Mouse (Mus musculus) midbrain, embryonic 16.5 days (tissue): Measurements from ENCODE around the gene Ptpn5. TPM values are rescaled to one million over a fixed set of nuclear protein-coding genes. Genes with fewer than 3 reads are reported as not detected.

ENCODE experiments used
- ATAC-seq: fragments of 200-750 bp; cut with Nextera tagmentation; 2 replicates; pipeline ENCODE4 v1.8.0; 2017; ENCODE audit warnings: moderate TSS enrichment
- H3K27ac ChIP-seq: fragments of 300-500 bp; sonication (generic); 2 replicates; pipeline ENCODE4 v1.5.1; 2014; ENCODE audit warnings: mild to moderate bottlenecking, low read length, mixed read lengths
- H3K27me3 ChIP-seq: fragments of 300-500 bp; sonication (generic); 2 replicates; pipeline ENCODE4 v1.6.1; 2014; ENCODE audit warnings: low read depth, low read length, mixed read lengths; ENCODE audit not compliant: control insufficient read depth, insufficient read depth
- H3K36me3 ChIP-seq: fragments of 300-500 bp; sonication (generic); 2 replicates; pipeline ENCODE4 v1.6.1; 2014; ENCODE audit warnings: mild to moderate bottlenecking, low read length, moderate library complexity, mixed read lengths; ENCODE audit not compliant: control insufficient read depth, insufficient read depth
- H3K4me1 ChIP-seq: fragments of 300-500 bp; sonication (generic); 2 replicates; pipeline ENCODE4 v1.6.1; 2014; ENCODE audit warnings: mild to moderate bottlenecking, low read length, mixed read lengths; ENCODE audit not compliant: control insufficient read depth, insufficient read depth
- H3K4me2 ChIP-seq: fragments of 300-500 bp; sonication (generic); 2 replicates; pipeline ENCODE4 v1.6.1; 2014; ENCODE audit warnings: mild to moderate bottlenecking, low read length, mixed read lengths
- H3K4me3 ChIP-seq: fragments of 300-500 bp; sonication (generic); 2 replicates; pipeline ENCODE4 v1.5.1; 2014; ENCODE audit warnings: low read depth, mild to moderate bottlenecking, low read length, moderate library complexity, mixed read lengths
- H3K9ac ChIP-seq: fragments of 300-500 bp; sonication (generic); 2 replicates; pipeline ENCODE4 v1.6.1; 2014; ENCODE audit warnings: low read depth, low read length, mixed read lengths
- H3K9me3 ChIP-seq: fragments of 300-500 bp; sonication (generic); replicated peaks from 2 replicates; pipeline ENCODE4 v1.6.1; 2014; ENCODE audit warnings: mild to moderate bottlenecking, low read length, mixed read lengths; ENCODE audit not compliant: control insufficient read depth, poor library complexity, severe bottlenecking
- WGBS: fragments of 180-500 bp; shearing (Covaris S2); extraction: QIAGEN DNeasy Blood & Tissue Kit; methylation state at CpG from one replicate; pipeline ENCODE4 v1.1.7; 2014; 5-methylcytosine and 5-hydroxymethylcytosine counted together
- polyA plus RNA-seq: library from polyadenylated mRNA; unstranded; fragments of >200 nt; fragmentation: Nextera tagmentation; extraction: Ambion mirVana; gene quantifications from 2 replicates; pipeline ENCODE4 v1.2.1, GENCODE M21; 2015

Gene Ptpn5
- polyA plus RNA-seq, 1 experiment from 2014 or later: 194 TPM

- 75% methylated on average over 3 of the region's 3 CpGs for WGBS
- Histone ChIP-seq H3K27me3 (no peaks in the 10 kb centered on the region), H3K4me1 (no peaks in the 10 kb centered on the region), H3K9me3 (no peaks in the 10 kb centered on the region), H3K4me3 (no peak overlapping the region), H3K36me3 (peaks cover 29% of the 10 kb centered on the region), H3K9ac (no peak overlapping the region), H3K27ac (no peak overlapping the region), H3K4me2 (no peak overlapping the region)
- no peak for ATAC-seq
Measured at GRCm38 (mm10) chr7:47080868-47081267, 52.6 kb downstream of the Ptpn5 start.

GRCm38 (mm10) chr7:47077451-47077850, 56.0 kb downstream of the Ptpn5 start:
- no peak overlapping the region for H3K4me3 ChIP-seq
- H3K27ac ChIP-seq: no peak overlapping the region
- H3K9me3 ChIP-seq: no peaks in the 10 kb centered on the region
- no peak for ATAC-seq
- no peaks in the 10 kb centered on the region; the same call in 1 of the 2 replicates for H3K4me1 ChIP-seq
- peaks cover 26% of the 10 kb centered on the region for H3K36me3 ChIP-seq
- 74% methylated on average over 8 of the region's 8 CpGs for WGBS
- H3K4me2 ChIP-seq: no peak overlapping the region
- H3K27me3 ChIP-seq: no peaks in the 10 kb centered on the region
- no peak overlapping the region for H3K9ac ChIP-seq

- Histone ChIP-seq H3K9me3 (no peaks in the 10 kb centered on the region), H3K4me3 (no peak overlapping the region), H3K4me1 (no peaks in the 10 kb centered on the region; the same call in 1 of the 2 replicates), H3K36me3 (peaks cover 24% of the 10 kb centered on the region), H3K27me3 (no peaks in the 10 kb centered on the region), H3K4me2 (no peak overlapping the region), H3K9ac (no peak overlapping the region), H3K27ac (no peak overlapping the region)
- WGBS: 75% methylated on average over 3 of the region's 3 CpGs
- no peak for ATAC-seq
Measured at GRCm38 (mm10) chr7:47076729-47077128, 56.8 kb downstream of the Ptpn5 start.

- Histone ChIP-seq H3K4me1 (no peaks in the 10 kb centered on the region; the same call in 1 of the 2 replicates), H3K36me3 (peaks cover 20% of the 10 kb centered on the region), H3K9ac (no peak overlapping the region), H3K4me3 (no peak overlapping the region), H3K27me3 (no peaks in the 10 kb centered on the region), H3K4me2 (no peak overlapping the region), H3K9me3 (no peaks in the 10 kb centered on the region), H3K27ac (no peak overlapping the region)
- no peak for ATAC-seq
- 87% methylated on average over 6 of the region's 6 CpGs for WGBS
Measured at GRCm38 (mm10) chr7:47076193-47076592, 57.3 kb downstream of the Ptpn5 start.

- no peak overlapping the region for H3K4me3 ChIP-seq
- no peak overlapping the region for H3K9ac ChIP-seq
- WGBS: 47% methylated on average over 18 of the region's 18 CpGs
- no peaks in the 10 kb centered on the region for H3K27me3 ChIP-seq
- H3K36me3 ChIP-seq: peaks cover 11% of the 10 kb centered on the region
- H3K27ac ChIP-seq: no peak overlapping the region
- no peaks in the 10 kb centered on the region for H3K9me3 ChIP-seq
- H3K4me2 ChIP-seq: no peak overlapping the region
- ATAC-seq: peak; percentile 15; the same call in 1 of the 2 replicates
- H3K4me1 ChIP-seq: no peaks in the 10 kb centered on the region; the same call in 1 of the 2 replicates
Measured at GRCm38 (mm10) chr7:47073536-47074521, 59.7 kb downstream of the Ptpn5 start.

GRCm38 (mm10) chr7:47072551-47072950, 60.9 kb downstream of the Ptpn5 start:
- Histone ChIP-seq H3K4me3 (no peak overlapping the region), H3K9me3 (no peaks in the 10 kb centered on the region), H3K9ac (no peak overlapping the region), H3K27ac (no peak overlapping the region), H3K4me2 (no peak overlapping the region), H3K4me1 (no peaks in the 10 kb centered on the region; the same call in 1 of the 2 replicates), H3K36me3 (peaks cover 2% of the 10 kb centered on the region; the same call in 1 of the 2 replicates), H3K27me3 (no peaks in the 10 kb centered on the region)
- no peak for ATAC-seq
- WGBS: 75% methylated on average over 5 of the region's 5 CpGs

GRCm38 (mm10) chr7:47067879-47068278, 65.6 kb downstream of the Ptpn5 start:
- 76% methylated on average over 5 of the region's 5 CpGs for WGBS
- no peak for ATAC-seq
- H3K9ac ChIP-seq: no peak overlapping the region
- no peaks in the 10 kb centered on the region for H3K36me3 ChIP-seq
- no peak overlapping the region for H3K4me2 ChIP-seq
- no peak overlapping the region for H3K27ac ChIP-seq
- H3K4me3 ChIP-seq: no peak overlapping the region
- H3K27me3 ChIP-seq: no peaks in the 10 kb centered on the region
- H3K9me3 ChIP-seq: no peaks in the 10 kb centered on the region
- H3K4me1 ChIP-seq: no peaks in the 10 kb centered on the region

- no peak for ATAC-seq
- Histone ChIP-seq H3K36me3 (no peaks in the 10 kb centered on the region), H3K9ac (no peak overlapping the region), H3K27me3 (no peaks in the 10 kb centered on the region), H3K27ac (no peak overlapping the region), H3K4me1 (no peaks in the 10 kb centered on the region), H3K4me3 (no peak overlapping the region), H3K4me2 (no peak overlapping the region), H3K9me3 (no peaks in the 10 kb centered on the region)
- 85% methylated on average over 3 of the region's 3 CpGs for WGBS
Measured at GRCm38 (mm10) chr7:47066942-47067341, 66.5 kb downstream of the Ptpn5 start.

- Histone ChIP-seq H3K4me2 (no peak overlapping the region), H3K27ac (no peak overlapping the region), H3K9ac (no peak overlapping the region), H3K4me3 (no peak overlapping the region), H3K27me3 (no peaks in the 10 kb centered on the region), H3K36me3 (no peaks in the 10 kb centered on the region), H3K4me1 (no peaks in the 10 kb centered on the region), H3K9me3 (no peaks in the 10 kb centered on the region)
- ATAC-seq: no peak
- 83% methylated on average over 5 of the region's 5 CpGs for WGBS
Measured at GRCm38 (mm10) chr7:47061560-47061959, 71.9 kb downstream of the Ptpn5 start.
